Mouse (Mus musculus): ENCODE measurements around the gene Mllt1.

Gene Mllt1

DNA sequence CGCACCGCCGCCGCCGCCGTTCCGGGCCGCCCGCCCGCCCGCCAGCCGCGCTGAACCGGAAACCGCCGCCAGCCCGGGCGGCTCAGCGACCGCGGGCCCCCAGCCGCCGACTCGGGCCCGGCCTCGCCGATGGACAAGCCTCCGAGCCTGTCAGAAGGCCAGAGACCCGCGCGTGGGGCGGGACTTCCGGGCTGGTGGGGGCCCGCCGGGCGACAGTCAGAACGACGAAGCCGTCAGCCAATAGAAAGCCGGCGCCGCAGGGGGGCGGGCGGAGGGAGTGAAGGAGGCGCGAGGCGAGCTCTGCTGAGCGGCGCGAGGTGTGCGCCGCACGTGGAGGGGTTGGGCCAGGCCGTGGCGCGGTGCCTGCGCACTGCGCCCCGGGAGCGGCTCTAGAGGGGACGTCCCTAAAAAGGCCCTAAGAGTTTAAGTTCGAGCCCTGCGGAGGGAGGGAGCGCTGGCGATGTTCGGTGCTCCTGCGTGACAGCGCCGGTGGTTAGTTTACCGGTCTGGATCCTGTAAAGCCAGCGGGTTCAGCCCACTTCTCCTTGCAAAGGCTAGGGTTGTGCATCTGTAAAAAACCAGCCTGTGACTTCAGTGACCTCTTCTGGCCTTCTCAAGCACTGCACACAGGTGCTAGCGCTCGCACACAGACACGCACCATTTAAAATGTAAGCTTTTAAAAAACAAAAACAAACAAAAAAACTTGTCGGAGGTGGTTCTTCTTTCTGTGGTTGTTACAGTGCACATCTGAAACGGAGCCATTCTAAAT lies at the start of gene Mllt1:
Gene Mllt1, minus strand, starts transcription at position 53 of the 769 bp plus-strand sequence.
- peak; percentile 96 to 99 for DNase-seq (ENCODE audit: low spot score in 2 of 2)

DNA sequence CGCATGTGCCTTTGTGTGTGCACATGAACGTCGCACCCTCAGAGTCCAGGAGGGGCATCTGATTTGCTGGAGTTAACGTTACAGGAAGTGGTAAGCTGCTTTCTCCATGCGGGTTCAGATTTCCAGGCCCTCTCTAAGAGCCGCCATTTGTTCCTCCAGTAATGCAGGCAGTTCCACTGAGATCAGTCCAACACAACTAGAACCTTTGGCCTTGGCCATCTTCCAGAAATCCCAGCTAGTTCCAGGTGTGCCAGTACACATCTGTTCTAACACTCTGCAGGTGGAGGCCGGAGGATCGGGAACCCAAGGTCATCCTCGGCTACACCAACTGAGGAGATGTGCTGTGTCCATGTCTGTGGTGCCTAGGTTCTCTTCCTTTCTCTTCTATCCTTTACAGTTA lies 49.7 kb upstream of the Mllt1 start:
- DNase-seq (ENCODE audit: low spot score in 2 of 2) = no peak

DNA sequence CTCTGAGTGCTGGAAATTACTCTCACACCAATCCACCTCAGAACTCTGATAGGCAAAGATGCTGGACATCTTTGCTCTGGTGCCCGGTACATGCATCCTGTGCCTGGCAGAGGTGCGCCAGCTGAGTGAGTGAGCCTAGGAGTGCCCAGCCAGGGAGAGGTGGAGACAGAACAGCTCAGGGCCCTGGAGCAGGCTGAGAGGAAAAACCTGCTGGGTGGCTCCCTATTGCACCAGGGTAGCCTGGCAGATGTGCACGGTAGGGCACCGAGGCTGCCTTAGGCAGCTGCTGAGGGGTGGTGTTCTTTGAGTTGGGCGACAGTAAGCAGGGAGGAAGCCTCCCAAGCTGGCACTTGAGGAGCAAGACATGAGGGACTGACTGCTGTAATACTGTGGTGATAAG lies 46.8 kb upstream of the Mllt1 start, which contains the start of gene Acer1:
Gene Acer1, minus strand, starts transcription at position 114 of the 400 bp plus-strand sequence.
- no peak for DNase-seq (ENCODE audit: low spot score in 2 of 2)

DNA sequence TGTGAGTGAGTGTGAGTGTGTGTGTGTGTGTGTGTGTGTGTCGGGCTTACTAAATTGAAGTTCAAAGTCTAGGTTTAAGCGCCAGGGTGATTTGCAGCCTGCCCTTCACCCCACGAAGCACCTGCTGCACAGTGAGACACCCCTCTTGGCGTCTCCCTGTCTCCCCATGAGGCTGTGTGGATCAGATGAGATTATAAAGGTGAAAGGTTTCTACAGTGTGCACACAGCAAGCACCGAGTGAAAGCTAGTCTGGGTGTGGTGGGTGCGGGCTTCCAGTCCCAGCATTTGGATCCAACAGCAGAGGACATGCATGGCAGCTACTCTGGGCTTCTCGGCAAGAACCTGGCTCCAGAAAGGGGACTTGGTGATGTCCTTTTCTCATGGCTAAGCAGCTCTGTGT lies 45.8 kb upstream of the Mllt1 start:
- DNase-seq (ENCODE audit: low spot score in 2 of 2) = no peak

DNA sequence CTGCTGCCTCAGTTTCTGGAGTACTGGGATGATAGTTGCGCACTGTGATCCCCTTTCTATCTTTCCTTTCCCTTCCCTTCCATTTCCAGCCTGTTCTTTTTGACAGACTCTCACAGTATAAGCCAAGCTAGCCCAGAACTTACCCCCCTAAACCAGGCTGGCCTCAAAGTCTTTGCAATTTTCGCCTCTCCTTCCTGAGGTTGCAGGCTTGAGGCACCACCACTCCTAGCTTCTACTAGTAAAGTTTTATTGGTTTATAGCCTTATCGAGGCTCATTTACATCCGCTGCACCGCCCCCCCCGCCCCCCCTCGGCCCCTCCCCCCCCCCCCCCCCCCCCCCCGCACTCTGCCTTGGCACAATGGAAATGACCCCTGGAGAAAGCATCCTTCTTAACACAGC lies 44.3 kb upstream of the Mllt1 start:
- no peak for DNase-seq (ENCODE audit: low spot score in 2 of 2)

DNA sequence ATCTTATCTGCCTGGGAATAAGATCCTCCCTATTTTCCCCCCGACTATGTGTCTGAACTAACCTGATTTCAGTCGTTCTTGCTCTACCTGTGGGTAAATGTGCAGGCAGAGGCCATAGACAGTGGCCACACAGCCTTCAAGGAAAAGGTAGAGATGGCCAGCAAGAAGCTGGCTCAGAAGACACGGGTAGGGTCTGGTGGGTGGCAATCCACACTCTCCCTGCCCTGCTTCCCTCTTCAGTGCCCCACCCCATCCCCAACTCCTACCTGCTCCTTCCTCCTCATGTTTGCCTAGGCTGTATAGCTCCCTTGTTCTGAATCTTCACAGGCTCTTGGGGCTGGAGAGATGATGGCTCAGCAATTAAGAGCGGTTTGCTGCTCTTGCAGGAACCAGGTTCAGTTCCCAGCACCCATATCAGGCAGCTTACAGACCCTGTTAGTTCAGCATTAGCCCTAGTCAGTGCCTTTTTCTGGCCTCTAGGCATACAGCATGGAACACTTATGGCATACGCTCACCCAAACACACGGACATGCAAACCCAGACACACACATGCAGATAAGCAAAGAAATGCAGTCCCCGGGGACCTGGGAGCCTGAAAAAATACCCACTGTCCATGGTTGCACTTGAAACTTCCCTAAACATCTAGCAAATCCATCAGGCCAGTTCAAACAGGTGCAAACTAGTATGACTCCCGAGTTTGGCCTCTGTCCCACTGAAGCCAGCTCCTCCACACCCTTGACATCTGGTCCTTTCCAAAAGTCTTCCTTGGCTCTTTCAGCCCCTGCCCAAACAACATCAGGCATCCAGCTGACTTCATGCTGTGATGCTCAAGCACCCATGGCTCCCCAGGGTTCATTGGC lies 41.5 kb upstream of the Mllt1 start:
- no peak for DNase-seq (ENCODE audit: low spot score in 2 of 2)

DNA sequence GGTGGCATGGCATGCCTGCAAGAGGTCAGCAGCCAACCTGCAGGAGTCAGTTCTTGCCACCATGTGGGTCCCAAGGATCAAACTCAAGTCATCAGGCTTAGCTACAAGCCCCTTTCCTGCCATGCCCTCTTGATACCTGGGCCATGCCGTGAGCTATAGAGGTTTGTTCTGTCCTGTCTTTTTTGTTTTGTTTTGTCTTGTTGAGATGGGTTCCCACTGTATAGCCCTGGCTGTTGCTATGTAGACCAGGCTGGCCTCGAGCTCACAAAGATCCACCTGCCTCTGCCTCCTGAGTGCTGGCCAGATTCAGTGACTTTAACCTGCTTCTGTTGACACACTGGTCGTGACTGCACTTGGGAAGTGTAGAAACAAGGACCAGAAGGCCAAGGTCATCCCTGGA lies 40.2 kb upstream of the Mllt1 start:
- DNase-seq (ENCODE audit: low spot score in 2 of 2) = no peak

DNA sequence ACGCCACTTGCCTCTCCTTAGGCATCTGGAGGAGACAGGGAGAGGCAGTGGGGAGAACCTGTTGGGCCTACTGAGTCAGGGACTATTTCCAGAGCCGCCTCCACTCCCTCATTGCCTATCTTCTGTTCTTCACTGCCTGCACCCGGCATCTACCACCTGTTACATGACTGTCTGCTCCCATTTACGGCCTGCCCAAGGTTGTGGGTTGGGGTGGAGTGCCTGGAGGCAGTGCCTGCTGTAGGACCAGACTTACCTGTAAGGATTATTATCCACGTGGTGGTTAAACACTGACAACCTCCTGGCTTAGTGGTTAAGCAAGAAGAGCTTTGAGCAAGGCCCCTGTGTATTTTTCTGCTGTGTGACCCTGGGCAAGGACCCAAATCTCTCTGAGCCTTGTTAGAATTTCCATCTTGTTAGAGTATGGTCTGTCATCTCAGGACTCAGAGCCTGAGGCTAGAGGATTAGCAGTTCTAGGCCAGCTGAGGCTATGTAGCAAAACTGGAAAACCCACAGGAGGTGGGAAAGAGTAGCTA lies 39.6 kb upstream of the Mllt1 start:
- no peak for DNase-seq (ENCODE audit: low spot score in 2 of 2)

DNA sequence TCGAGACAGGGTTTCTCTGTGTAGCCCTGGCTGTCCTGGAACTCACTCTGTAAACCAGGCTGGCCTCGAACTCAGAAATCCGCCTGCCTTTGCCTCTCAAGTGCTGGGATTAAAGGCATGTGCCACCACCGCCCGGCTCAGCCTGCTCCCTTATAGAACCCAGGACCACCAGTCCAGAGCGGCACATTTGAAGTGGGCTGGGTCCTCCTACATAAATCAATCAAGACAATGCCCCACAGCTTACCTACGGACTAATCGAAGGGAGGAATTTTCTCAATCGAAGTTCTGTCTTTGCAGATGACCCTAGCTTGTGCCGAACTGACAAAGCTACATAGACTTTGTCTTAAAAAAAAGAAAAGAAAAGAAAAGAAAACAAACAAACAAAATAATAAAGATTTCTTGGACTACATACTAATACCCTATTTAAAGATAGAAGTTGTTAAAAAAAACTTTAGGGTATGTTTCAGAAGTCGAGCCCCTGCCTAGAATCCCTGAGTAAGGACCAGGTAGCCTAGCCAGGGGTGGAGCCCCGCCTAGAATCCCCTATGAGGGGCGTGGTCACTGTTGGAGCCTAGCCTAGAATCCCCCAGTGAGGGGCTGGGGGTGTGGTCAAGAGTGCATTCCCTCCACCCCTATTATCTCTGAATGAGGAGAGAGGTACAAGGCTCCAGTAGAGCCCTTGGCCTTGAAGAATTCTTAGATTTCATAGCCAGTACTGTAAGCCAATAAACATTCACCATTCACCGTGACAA lies 38.9 kb upstream of the Mllt1 start:
- no peak for DNase-seq (ENCODE audit: low spot score in 2 of 2)

DNA sequence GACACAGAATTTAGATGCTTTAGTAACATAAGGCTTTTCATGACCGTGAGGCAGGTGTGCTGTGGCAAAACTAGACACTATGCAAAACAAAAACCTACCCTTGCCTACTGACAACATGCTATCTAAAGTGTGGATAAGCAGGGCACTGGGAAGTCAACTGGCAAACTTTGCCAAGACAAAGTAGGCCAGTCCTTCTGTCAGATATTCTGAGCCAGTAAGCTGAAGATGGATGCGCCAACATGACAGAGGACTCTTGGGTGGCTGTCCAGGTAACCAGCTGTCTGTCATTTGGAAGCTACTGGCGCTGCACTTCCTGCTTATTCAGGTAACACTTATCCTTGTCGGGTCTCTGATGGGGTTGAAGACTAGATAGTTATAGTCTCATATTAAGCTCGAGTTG lies 34.9 kb upstream of the Mllt1 start:
- DNase-seq (ENCODE audit: low spot score in 2 of 2) = no peak

DNA sequence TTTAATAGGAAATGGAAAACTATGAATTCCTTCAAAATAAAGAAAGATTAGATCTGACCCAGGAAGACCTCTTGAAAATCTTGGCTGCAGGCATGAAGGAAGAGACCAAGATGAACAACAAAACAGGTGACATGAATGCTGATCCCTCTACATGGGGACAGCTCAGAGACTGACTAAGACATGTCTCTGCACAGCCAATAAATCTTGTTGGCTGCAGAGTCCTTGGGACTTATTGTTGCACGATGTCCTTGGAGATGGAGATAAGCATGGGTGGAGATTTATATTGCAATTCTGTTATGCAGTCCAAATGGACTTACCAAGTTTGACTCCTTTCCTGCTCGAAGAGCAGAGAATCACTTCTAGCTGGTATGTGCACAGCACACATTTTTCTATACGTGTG lies 34.1 kb upstream of the Mllt1 start:
- DNase-seq (ENCODE audit: low spot score in 2 of 2) = no peak

DNA sequence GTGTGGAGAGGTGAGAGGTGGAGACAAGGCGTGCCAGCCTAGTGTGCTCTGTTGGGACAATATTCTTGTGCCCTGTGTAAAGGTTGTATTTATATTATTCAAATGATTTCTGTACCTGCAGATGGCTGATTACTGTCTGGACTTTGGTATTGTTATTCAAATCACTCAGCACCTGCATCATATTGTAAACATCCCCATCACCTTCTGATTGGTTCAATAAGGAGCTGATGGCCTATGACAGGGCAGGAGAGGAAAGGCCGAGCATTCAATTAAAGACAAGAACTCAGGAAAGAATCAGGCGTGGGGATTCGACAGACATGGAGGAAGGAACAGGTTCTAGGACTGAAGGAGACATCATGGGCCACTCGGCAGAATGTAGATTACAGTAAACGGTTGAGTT lies 28.4 kb upstream of the Mllt1 start:
- DNase-seq (ENCODE audit: low spot score in 2 of 2) = no peak

DNA sequence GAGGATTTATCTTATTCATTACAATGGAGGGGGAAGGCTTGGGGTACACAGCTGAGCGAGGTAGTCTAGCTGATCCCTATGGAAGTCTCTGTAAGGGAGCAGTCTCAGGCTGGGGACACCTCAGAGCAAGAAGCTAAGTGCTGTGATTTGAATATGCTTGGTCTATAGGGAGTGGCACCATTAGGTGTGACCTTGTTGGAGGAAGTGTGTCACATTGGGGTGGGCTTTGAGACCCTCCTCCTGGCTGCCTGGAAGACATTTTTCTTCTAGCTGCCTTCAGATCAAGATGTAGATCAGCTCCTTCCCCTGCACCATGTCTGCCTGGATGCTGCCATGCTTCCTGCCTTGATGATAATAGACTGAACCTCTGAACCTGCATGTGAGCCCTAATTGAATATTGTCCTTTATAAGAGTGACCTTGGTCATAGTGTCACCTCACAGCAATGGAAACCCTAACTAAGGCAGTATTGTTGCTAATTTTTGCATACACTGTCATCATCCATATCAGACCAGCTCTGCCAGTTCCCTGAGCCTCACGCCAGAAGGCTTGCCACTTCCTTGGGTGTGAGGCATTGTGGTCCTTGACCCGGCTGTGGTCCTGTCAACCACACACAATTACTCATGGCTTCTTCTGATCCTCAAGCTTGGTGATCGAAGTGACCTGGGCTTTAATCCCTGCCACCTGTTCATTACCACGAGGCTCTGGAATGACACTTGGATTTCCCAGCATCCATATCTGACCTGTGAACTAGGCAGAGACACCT lies 27.6 kb upstream of the Mllt1 start:
- DNase-seq (ENCODE audit: low spot score in 2 of 2) = no peak

DNA sequence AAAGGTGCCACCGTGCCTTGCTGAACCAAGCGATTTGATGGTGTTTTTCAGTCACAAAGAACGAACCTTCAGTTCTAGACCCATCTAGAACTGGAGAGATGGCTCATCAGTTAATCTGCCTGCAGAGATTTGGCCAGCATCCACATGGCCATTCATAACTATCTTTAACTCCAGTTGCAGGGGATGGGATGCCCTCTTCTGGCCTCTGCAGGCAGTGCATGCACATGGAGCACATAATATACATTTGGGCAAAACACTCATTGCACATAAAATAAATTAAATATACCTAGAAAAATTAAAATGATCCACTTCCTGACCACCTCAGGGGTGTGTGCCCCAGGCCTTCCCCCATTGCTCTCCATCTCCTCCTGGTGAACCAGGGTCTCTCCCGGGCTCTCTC lies 26.7 kb upstream of the Mllt1 start:
- no peak for DNase-seq (ENCODE audit: low spot score in 2 of 2)

DNA sequence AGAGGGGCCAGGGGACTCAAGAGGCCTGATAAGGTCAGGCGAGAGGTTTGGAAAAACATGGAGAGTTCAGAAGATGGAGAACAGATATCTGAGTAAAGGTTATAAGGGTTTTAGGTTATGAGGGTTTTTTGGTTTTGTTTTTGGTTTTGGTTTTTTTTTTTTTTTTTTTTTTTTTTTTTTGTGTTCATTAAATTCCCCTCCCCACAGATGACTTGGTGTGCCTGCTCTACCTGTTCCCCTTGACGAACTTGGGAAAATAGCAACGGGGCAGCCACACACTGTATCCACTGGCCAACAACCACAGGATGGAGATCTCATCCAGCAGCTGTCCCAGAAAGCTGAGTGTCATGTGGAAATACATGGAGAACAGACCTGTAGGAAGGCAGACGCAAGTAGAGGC lies 23.5 kb upstream of the Mllt1 start:
- no peak for DNase-seq (ENCODE audit: low spot score in 2 of 2)

DNA sequence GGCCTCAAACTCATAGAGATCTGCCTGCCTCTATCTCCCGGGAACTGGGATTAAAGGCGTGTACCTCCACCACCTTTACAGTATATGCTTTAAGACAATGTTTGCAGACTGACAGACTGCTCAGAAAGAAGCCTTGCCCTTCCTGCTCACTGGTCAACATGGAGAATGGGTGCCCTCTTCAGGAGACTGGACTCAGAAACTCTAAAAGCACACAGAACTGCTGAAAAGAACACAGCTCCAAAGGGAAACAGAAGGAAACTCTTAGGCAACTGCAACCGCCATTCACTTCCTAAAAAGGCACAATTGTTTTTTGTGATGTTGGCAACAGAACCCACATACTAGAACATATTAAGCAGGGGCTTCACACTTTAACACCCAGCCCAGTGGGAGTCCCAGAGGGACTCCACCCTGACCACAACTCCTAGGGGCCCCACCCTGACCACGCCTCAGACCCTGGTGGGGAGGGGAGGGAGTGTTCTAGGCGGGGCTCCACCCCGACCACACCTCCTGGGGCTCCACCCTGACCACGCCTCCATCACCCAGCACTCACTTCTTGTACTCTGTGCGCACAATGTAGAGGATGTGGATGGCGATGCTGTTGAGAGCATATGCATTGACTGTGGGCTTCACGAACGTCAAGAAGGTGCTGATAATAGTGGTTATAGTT lies 22.7 kb upstream of the Mllt1 start:
- no peak for DNase-seq (ENCODE audit: low spot score in 2 of 2)

DNA sequence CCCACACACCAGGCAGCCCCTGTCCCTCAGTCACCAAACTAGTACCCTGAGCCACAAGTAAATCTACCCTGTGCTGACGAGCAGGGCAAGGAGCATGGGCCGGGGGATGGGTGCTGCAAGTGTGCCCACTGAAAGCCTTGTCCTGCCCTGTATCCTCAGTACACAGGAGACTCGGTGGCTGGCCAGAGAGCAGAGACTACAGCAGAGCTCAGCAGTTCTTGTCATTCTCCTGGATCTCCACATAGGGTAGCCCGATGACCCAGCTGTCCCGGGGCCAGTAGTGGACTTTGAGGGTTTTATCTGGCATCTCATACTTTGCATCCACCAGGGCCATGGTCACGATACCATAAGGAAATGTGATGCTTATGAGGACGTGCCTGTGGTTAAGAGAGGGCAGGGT lies 19.7 kb upstream of the Mllt1 start:
- DNase-seq (ENCODE audit: low spot score in 2 of 2) = no peak

DNA sequence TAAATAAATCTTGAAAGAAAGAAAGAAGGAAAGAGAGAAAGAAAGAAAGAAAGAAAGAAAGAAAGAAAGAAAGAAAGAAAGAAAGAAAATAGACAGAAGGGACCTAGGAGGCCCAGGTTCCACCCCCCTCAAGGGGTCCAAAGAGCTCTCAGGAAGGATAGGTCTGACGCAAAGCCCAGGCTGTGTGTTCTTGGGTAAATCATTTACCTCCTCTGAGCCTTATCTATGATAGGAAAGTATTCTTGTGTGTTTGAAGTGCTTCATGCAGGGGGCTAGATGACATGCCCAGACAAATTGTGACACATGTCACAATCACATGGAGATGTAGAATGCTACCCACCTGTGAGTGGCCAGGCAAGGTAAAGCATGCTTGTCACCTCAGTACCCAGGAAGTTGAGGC lies 17.4 kb upstream of the Mllt1 start:
- DNase-seq (ENCODE audit: low spot score in 2 of 2) = no peak

DNA sequence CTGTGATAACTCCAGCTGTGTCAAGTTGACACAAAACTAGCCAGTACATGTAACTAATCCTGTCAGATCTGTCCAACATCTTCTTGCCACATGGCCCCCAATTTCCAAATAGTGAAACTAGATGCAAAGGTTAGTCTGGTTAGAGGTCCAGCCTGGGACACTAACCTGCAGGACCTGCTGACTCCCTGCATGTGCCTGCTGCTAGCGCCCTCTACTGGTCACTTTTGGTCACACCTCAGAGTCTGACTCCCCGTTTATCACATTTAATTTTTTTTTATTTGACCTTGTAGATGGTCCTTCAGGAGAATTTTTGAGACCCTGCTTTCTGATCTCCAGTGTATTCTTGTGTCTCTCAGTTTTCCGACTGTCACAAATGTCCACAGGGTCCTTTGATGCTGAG lies 15.7 kb upstream of the Mllt1 start:
- no peak for DNase-seq (ENCODE audit: low spot score in 2 of 2)

DNA sequence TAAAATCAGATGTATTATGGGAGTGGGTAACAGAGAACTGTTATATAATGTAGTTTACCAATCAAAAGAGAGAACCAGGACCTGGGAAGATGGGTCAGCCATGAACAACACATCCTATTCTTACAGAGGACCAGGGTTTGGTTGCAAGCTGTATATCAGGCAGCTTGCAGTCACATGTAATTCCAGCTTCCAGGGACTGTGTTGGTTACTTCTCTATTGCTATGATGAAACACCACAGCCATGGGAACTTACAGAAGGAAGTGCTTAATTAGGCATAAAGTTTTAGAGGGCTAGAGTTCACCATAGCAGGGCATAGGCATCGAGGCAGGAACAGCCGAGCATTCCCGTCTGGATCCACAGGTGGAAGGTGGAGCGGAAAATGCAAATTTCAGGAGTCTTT lies 3.5 kb upstream of the Mllt1 start:
- no peak for DNase-seq (ENCODE audit: low spot score in 2 of 2)

DNA sequence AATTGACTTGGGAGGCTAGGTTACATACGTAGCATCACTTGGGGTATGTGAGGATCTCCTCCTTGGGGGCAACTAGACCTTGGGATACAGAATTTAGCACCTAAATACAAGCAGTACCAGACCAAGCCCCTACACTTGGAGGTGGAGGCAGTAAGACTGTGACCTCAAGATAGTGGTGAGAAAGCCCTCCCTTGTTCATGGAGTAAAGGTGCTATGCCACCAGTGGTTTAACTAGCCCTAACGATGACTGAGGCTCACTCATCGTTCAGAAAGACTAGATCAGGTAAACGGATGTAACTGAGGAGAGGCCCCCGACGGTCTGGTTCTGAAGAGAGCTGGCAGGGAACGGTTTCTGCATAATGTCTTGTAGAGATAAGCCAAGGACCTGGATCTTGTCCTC lies 1.5 kb upstream of the Mllt1 start:
- DNase-seq (ENCODE audit: low spot score in 2 of 2) = no peak
